Mouse (Mus musculus) splenic B cell, adult 2 months (primary cell): ENCODE measurements around the gene Car7.

Source experiments
- DNase-seq: peaks from one replicate; pipeline ENCODE4 v3.0.0-alpha.2; 2011; ENCODE audit warnings: low read depth, low spot score
- H3K27me3 ChIP-seq: 2 replicates; pipeline ENCODE4 v1.6.1; 2012; ENCODE audit warnings: mild to moderate bottlenecking, low read length, moderate library complexity, mixed read lengths; ENCODE audit not compliant: control insufficient read depth, poor library complexity, insufficient read depth, severe bottlenecking
- H3K36me3 ChIP-seq: 2 replicates; pipeline ENCODE4 v1.6.1; 2012; ENCODE audit warnings: mild to moderate bottlenecking, low read length, moderate library complexity, mixed read lengths; ENCODE audit not compliant: control insufficient read depth, poor library complexity, insufficient read depth, severe bottlenecking

Car7 gene

DNA sequence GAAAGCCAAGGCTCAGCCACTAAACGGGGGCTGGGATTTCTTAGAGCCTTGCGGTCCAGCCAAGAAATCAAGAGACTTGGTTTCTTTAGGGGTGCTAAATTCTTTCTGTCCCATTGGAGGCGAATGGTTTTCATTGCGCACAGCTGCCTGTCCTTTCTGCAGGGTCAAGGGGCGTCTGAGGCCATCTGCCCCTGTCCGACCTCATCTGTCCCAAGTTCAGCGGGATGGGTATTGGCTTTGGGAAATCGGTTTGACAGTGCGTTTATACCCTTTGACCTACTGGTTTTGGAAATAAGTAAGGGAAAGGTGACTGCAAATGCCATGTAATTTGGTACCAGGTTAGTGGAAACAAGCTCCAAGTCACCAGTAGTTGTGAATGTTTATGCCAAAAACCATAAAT lies 57.4 kb downstream of the Car7 start:
- no peak for DNase-seq
- Histone ChIP-seq H3K36me3 (no peaks in the 10 kb centered on the region), H3K27me3 (no peaks in the 10 kb centered on the region)

DNA sequence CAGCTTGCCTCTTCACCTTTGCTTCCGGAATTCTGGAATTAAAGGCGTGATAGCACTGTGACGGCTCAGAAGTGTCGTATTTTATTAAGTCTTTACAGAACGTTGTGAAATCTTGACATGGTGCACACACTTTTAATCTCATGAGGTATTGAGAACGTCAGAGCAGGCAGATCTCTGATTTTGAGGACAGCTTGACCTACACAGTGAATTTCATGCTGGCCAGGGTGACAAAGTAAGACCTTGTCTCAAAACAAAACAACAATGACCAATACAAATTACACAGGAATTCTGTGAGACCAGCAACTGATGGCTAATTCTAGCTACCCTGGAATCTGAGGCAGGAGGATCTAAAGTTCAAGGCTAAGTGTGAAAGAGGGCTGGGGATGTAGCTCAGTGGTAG lies 58.1 kb downstream of the Car7 start:
- H3K27me3 ChIP-seq, result no peaks in the 10 kb centered on the region
- H3K36me3 ChIP-seq, result no peaks in the 10 kb centered on the region
- no peak for DNase-seq

DNA sequence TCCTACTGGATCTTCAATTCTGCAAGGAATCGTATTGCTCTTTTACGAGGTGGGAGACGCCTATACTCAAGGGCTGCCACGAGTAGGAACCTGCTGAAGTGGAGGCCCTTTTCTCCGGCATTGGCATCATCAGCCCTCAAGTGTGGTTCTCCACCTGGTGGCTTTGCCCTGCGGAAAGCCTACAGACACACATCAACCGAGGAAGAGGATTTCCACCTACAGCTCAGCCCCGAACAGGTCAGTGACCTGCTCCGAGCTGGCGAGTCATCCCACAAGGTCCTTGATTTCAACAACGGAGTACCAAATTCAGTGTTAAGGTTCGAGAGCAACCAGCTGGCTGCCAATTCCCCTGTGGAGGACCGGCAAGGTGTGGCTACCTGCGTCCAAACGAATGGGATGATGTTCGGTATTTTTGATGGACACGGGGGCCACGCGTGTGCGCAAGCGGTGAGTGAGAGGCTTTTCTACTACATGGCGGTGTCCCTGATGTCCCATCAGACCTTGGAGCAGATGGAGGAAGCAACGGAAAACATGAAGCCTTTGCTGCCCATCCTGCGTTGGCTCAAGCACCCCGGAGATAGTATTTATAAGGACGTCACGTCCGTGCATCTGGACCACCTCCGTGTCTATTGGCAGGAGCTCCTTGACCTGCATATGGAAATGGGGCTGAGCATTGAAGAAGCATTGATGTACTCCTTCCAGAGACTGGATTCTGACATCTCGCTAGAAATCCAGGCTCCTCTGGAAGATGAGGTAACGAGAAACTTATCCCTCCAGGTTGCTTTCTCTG lies 59.2 kb downstream of the Car7 start:
- H3K36me3 ChIP-seq, result no peaks in the 10 kb centered on the region
- no peaks in the 10 kb centered on the region for H3K27me3 ChIP-seq
- no peak for DNase-seq

DNA sequence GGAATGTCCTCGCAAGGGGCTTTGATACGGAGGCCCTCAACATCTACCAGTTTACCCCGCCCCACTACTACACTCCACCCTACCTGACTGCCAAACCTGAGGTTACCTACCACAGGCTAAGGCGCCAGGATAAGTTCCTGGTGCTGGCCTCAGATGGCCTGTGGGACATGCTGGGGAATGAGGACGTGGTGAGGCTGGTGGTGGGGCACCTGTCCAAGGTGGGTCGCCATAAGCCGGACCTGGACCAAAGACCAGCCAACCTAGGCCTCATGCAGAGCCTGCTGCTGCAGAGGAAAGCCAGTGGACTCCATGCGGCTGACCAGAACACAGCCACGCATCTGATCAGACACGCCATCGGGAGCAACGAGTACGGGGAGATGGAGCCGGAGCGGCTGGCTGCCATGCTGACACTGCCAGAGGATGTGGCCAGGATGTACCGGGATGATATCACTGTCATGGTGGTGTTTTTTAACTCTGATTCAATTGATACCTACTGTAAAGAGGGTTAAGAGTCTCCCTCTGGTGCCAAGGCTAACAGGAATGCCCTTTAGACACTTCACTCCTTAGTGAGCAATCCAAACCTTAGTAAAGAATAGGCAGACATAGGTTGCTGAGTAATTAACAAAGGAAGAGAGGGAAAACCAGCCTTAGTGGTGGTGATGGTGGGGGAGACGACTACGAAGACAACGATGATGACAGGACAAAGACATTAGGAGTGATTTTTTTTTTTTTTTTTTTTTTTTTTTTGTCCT lies 60.3 kb downstream of the Car7 start:
- no peaks in the 10 kb centered on the region for H3K36me3 ChIP-seq
- no peak for DNase-seq
- no peaks in the 10 kb centered on the region for H3K27me3 ChIP-seq

DNA sequence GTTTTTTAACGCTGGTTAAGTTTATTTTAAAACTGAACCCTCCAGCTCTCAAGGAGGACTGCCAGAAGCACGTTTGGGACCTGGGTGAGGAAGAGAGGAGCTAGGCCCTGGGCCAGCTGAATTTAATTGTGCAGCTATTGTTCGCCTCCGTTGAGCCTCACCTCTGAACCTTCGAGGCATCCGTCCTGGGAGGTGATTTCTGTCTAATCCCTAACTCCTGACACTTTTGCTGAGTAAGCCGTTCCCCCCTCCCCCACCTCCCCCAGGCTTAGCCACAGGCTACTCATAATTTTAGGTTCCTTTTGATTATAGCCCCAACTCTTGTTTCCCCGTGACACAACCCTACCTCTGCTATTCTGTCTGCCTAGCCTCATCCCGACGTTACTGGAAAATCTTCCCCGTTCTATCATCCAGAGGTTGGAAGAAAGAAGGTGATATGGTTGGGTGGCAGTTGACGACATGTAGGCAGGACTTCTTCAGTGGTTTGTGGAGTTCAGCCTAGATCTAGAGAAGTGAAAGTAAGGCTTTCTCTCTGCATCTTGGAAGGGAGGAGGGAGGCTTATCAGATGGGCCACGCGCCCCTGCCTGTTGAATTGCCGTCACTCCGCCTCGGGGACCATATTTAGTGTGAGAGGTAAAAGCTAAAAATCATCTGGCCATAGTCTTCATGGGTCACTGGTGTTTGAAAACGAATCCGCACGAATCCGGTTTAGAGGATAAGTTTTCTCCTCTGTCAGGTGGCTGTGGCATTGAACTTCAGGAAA lies 61.5 kb downstream of the Car7 start:
- no peaks in the 10 kb centered on the region for H3K27me3 ChIP-seq
- no peak for DNase-seq

DNA sequence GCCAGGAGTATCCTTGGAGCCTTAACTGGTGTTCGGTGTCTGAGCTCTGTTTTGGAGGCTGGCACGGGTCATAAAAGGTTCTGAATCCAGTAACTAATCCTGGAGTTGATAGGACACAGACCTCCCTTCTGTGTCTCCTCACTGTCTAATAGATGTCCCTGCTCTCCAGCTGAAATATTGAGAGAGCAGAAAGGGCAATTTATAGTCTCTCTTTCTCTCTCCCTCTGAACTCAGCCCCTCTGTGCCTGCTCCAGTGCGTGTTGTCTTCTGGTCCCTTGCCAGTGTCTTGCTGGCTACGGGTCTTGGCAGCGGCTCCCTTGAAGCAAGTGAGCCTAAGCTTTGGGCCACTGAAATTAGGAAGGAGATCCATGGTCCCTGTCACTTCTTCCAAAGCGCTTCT lies 63.2 kb downstream of the Car7 start:
- Histone ChIP-seq H3K27me3 (no peaks in the 10 kb centered on the region), H3K36me3 (no peaks in the 10 kb centered on the region)
- DNase-seq, result no peak

More for the DNA sequence above, 61.5 kb downstream of the Car7 start:
- no peaks in the 10 kb centered on the region for H3K36me3 ChIP-seq

DNA sequence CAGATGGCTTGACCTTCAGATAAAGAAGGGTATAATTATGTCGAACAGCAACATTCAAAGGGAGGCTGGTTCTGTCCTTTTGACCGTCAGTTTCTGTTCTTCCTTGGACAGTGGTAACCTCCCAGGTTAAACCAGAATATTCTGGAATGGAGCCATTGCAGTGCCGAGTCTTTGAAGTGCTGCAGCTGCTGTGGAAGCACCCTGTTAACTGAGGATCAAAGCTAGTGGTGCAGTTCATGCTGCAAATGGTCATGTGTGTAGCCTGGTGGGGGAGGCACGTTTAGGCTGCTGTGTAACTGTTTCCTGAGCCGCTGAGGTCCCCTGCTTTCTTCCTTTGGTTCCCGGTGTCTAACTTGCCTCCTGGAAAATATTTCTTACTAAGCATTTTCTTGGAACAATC lies 64.0 kb downstream of the Car7 start:
- no peak for DNase-seq
- Histone ChIP-seq H3K36me3 (no peaks in the 10 kb centered on the region), H3K27me3 (no peaks in the 10 kb centered on the region)
